Mouse (Mus musculus): ENCODE measurements around the gene 1700003E16Rik. TPM values are rescaled to one million over a fixed set of nuclear protein-coding genes. Genes with fewer than 3 reads are reported as not detected.
A peak's percentile ranks its signal among the peaks of the same experiment; 100 is the strongest.

Gene 1700003E16Rik
- polyA plus RNA-seq, 1 experiment from 2014 or later: 6.1 TPM

DNA sequence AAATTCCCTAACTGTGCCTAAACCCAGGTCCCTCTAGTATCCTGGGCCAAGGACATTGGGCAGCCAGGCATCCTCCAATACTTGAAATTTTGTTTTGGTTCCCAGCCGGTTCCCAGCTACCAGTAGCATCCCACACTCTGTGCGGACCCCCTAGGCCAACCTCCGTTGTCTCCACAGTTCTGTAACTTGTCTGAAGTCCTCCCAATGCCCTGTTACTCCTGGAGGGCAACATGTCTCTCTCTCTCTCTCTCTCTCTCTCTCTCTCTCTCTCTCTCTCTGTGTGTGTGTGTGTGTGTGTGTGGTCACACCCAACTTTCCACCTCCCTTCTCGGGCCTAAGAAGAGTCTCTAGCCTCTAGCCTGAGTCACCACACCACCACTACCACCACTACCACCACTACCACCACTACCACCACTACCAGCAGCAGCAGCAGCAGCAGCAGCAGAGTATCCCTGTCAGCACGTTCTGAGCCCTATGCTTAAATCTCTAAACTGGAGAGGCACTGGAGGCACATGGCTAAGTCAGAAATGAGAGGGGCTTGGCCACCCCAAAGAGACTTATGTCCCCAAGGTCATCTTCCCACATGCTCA, 19.8 kb upstream of the 1700003E16Rik start:
- no peaks in the 10 kb centered on the region for H3K27me3 ChIP-seq (replicated peaks; ENCODE audit: insufficient read depth, low read length)
- WGBS: 12% methylated on average over 5 of the region's 5 CpGs
- DNase-seq (ENCODE audit: low spot score) (peak; percentile 29), ATAC-seq (no peak)
- H3K9me3 ChIP-seq (ENCODE audit: low read length): no peaks in the 10 kb centered on the region
- H3K4me2 ChIP-seq (replicated peaks; ENCODE audit: low read depth, low read length): peak overlapping the region; percentile 89
- H3K36me3 ChIP-seq (ENCODE audit: insufficient read depth, low read length): no peaks in the 10 kb centered on the region
- TF ChIP-seq EP300 (IDR thresholded peaks at IDR 0.05) (no peak), CTCF (IDR thresholded peaks at IDR 0.05) (no peak)
- peaks cover 23% of the 10 kb centered on the region; the same call in 1 of the 2 replicates for H3K4me1 ChIP-seq (ENCODE audit: insufficient read depth, low read depth, low read length)
- peak overlapping the region; percentile 96 for H3K27ac ChIP-seq (ENCODE audit: low read length)
- H3K9ac ChIP-seq (replicated peaks; ENCODE audit: low read depth): peak overlapping the region; percentile 61
- peak overlapping the region; percentile 51 for H3K4me3 ChIP-seq (ENCODE audit: low read depth, low read length)

DNA sequence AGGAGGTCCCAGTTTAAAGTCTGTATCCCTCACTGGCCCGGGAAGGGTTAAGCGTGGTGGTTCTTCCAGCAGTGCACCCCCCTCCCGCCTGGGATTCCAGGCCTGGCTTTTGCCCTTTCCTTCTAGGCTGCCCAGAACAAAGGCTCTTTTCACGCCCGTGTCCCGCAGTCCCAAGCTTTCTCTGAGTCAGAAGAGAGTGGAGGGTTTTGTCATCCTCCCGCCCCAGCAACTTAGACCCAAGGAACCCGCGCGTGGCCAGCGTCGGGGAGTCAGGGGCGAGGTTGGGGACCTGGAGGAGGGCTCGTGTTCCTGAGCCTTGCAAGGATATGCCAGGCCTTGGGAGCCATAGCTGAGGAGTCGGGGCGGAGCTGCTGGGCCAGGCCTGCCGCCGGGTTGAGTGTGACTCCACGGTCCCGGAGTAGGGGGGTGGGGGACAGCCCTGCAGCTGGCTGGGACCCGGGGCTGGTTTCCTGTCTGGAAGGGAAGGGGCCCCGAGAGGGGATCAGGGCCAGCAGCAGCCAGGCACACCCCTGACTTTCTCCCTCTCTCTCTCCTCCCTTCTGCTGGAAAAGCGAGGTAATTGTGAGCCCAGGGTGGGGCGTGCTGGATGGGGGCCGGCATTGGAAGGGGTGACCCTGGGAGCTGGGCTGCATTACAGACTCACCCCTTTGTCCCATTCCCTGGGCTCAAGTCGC, 19.2 kb upstream of the 1700003E16Rik start:
- peak overlapping the region; percentile 61 for H3K9ac ChIP-seq (replicated peaks; ENCODE audit: low read depth)
- TF ChIP-seq EP300 (IDR thresholded peaks at IDR 0.05): no peak
- no peak for TF ChIP-seq CTCF (IDR thresholded peaks at IDR 0.05)
- peaks cover 21% of the 10 kb centered on the region; the same call in 1 of the 2 replicates for H3K4me1 ChIP-seq (ENCODE audit: insufficient read depth, low read depth, low read length)
- DNase-seq (ENCODE audit: low spot score) (peak; percentile 85), ATAC-seq (peak; percentile 75)
- WGBS: 1% methylated on average over 22 of the region's 26 CpGs
- H3K27me3 ChIP-seq (replicated peaks; ENCODE audit: insufficient read depth, low read length): no peaks in the 10 kb centered on the region
- peak overlapping the region; percentile 89 for H3K4me2 ChIP-seq (replicated peaks; ENCODE audit: low read depth, low read length)
- peak overlapping the region; percentile 96 for H3K27ac ChIP-seq (ENCODE audit: low read length)
- H3K4me3 ChIP-seq (ENCODE audit: low read depth, low read length): peak overlapping the region; percentile 51
- no peaks in the 10 kb centered on the region for H3K36me3 ChIP-seq (ENCODE audit: insufficient read depth, low read length)
- H3K9me3 ChIP-seq (ENCODE audit: low read length): no peaks in the 10 kb centered on the region

DNA sequence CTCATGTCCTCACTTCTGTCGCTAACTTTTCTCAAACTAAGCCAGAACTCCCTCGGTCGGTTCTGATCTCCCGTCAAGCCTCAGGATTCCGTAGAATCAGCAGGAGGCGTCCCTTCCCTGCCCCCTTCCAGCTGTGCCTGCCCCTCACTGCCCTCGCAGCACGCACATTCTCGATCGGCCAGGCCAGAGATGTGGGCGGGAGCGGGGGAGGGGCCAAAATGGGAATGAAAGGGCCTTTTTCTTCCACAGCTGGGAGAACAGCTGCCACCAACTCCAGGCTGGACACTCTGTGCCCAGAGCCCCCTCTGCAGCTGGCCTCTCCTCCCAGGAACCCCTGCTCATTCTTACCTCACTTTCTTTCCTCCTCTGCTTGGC, 18.6 kb upstream of the 1700003E16Rik start:
- peak overlapping the region; percentile 61 for H3K9ac ChIP-seq (replicated peaks; ENCODE audit: low read depth)
- H3K27me3 ChIP-seq (replicated peaks; ENCODE audit: insufficient read depth, low read length): no peaks in the 10 kb centered on the region
- under 1% methylated on average over 12 of the region's 12 CpGs for WGBS
- H3K4me1 ChIP-seq (ENCODE audit: insufficient read depth, low read depth, low read length): peaks cover 21% of the 10 kb centered on the region; the same call in 1 of the 2 replicates
- ATAC-seq (peak; percentile 85), DNase-seq (ENCODE audit: low spot score) (peak; percentile 94)
- no peaks in the 10 kb centered on the region for H3K36me3 ChIP-seq (ENCODE audit: insufficient read depth, low read length)
- TF ChIP-seq EP300 (IDR thresholded peaks at IDR 0.05) (no peak), CTCF (IDR thresholded peaks at IDR 0.05) (peak; percentile 33)
- H3K27ac ChIP-seq (ENCODE audit: low read length): peak overlapping the region; percentile 96
- H3K9me3 ChIP-seq (ENCODE audit: low read length): no peaks in the 10 kb centered on the region
- H3K4me3 ChIP-seq (ENCODE audit: low read depth, low read length): peak overlapping the region; percentile 51
- H3K4me2 ChIP-seq (replicated peaks; ENCODE audit: low read depth, low read length): peak overlapping the region; percentile 89

DNA sequence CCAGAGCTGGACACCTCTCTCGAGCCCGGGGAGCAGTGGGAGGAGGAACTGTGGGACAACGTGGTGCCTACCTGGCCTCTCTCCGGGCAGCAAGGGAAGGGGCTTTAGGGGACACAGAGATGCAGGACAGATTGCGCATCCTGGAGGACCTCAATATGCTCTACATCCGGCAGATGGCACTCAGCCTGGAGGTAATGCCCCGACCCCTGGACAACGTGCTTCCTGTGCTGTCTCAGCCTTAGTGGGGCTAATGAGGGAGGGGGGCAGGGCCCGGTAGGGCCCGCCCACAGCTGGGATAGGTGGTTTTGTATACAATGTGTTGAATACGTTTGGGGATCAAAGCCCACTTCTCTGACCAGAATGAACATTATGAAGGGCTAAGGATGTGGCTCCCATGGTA, 18.1 kb upstream of the 1700003E16Rik start:
- Histone ChIP-seq H3K27ac (ENCODE audit: low read length) (peak overlapping the region; percentile 96), H3K27me3 (replicated peaks; ENCODE audit: insufficient read depth, low read length) (no peaks in the 10 kb centered on the region), H3K4me1 (ENCODE audit: insufficient read depth, low read depth, low read length) (peaks cover 21% of the 10 kb centered on the region; the same call in 1 of the 2 replicates), H3K4me2 (replicated peaks; ENCODE audit: low read depth, low read length) (peak overlapping the region; percentile 89), H3K36me3 (ENCODE audit: insufficient read depth, low read length) (no peaks in the 10 kb centered on the region), H3K9me3 (ENCODE audit: low read length) (no peaks in the 10 kb centered on the region), H3K9ac (replicated peaks; ENCODE audit: low read depth) (0 out of 2 replicates have a peak overlapping the region, but pooled peaks have one; percentile 61), H3K4me3 (ENCODE audit: low read depth, low read length) (peak overlapping the region; percentile 51)
- TF ChIP-seq EP300 (IDR thresholded peaks at IDR 0.05): no peak
- peak; percentile 29; the same call in 1 of the 2 replicates for TF ChIP-seq CTCF (IDR thresholded peaks at IDR 0.05)
- WGBS: 2% methylated on average over 11 of the region's 11 CpGs
- DNase-seq (ENCODE audit: low spot score) (peak; percentile 34), ATAC-seq (peak; percentile 12; the same call in 1 of the 2 replicates)

DNA sequence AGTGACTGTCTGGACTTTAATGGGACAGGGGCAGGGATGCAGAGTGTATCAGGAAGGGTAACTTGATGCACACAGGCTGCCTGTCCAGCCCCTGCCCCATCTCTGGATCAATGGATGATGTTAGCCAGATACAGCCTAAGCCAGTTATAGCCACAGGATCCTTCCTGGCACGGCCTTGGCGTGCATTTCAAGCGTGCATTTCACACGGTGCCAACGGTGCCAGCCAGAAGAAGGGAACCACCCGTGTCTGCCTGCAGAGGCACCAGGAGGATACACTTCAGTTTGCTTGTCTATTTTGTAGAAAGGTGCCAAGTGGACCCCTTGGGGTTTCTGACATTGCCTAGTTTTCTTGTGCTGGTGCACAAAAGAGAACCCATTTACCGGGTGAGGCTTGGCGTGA, 16.2 kb upstream of the 1700003E16Rik start:
- Histone ChIP-seq H3K4me2 (replicated peaks; ENCODE audit: low read depth, low read length) (no peak overlapping the region), H3K36me3 (ENCODE audit: insufficient read depth, low read length) (no peaks in the 10 kb centered on the region), H3K4me3 (ENCODE audit: low read depth, low read length) (no peak overlapping the region), H3K9me3 (ENCODE audit: low read length) (no peaks in the 10 kb centered on the region), H3K9ac (replicated peaks; ENCODE audit: low read depth) (no peak overlapping the region), H3K4me1 (ENCODE audit: insufficient read depth, low read depth, low read length) (peaks cover 20% of the 10 kb centered on the region; the same call in 1 of the 2 replicates), H3K27ac (ENCODE audit: low read length) (no peak overlapping the region), H3K27me3 (replicated peaks; ENCODE audit: insufficient read depth, low read length) (no peaks in the 10 kb centered on the region)
- WGBS: 93% methylated on average over 8 of the region's 8 CpGs
- TF ChIP-seq CTCF (IDR thresholded peaks at IDR 0.05) (no peak), EP300 (IDR thresholded peaks at IDR 0.05) (no peak)
- DNase-seq (ENCODE audit: low spot score) (no peak), ATAC-seq (no peak)

DNA sequence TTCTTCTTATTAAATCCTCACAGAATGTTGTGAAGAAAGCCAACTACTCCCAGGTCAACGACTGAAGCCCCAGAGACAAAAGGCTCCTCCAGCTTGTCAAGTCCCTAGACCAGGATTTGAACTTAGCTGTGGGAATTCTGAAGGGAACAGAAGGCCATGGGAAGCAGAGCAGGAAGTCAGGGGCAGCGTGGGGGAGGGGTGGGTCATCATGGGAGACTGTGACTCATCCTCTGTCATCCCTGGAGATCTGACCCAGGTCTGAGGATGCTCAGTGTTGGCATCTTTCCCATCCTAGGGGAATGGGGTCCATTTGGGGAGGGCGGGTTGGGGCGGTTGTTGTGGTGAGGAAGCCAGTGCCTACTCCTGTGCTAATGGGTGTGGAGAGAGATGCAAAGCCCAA, 14.6 kb upstream of the 1700003E16Rik start:
- Histone ChIP-seq H3K9me3 (ENCODE audit: low read length) (no peaks in the 10 kb centered on the region), H3K4me1 (ENCODE audit: insufficient read depth, low read depth, low read length) (peaks cover 5% of the 10 kb centered on the region; the same call in 1 of the 2 replicates), H3K27ac (ENCODE audit: low read length) (no peak overlapping the region), H3K27me3 (replicated peaks; ENCODE audit: insufficient read depth, low read length) (no peaks in the 10 kb centered on the region), H3K36me3 (ENCODE audit: insufficient read depth, low read length) (no peaks in the 10 kb centered on the region), H3K4me3 (ENCODE audit: low read depth, low read length) (no peak overlapping the region), H3K9ac (replicated peaks; ENCODE audit: low read depth) (no peak overlapping the region), H3K4me2 (replicated peaks; ENCODE audit: low read depth, low read length) (peak overlapping the region; percentile 41; the same call in 1 of the 2 replicates)
- WGBS: 48% methylated on average over 4 of the region's 4 CpGs
- TF ChIP-seq CTCF (IDR thresholded peaks at IDR 0.05) (no peak), EP300 (IDR thresholded peaks at IDR 0.05) (no peak)
- ATAC-seq (no peak), DNase-seq (ENCODE audit: low spot score) (no peak)

Data from lung, postnatal 0 days (tissue).